18 mouse cellular contexts compared by ENCODE assay signal in genomic region chr1:131293221-131293921, GRCm38 (mm10). TPM values are rescaled to one million over a fixed set of nuclear protein-coding genes. Genes with fewer than 3 reads are reported as not detected.
DNase-seq lines count a peak whose midpoint lies in the region; ATAC-seq and TF ChIP-seq lines count a peak whose summit lies in the region.
"Had no signal": no experiment of that assay in that cellular context is flagged by ENCODE, and none has a peak within 500 bp of the region (broad histone marks: within the 10 kb centered on the region; RNA-seq: fewer than 3 reads in every experiment).

No protein-coding gene starts in this region.

- ATAC-seq in cerebellum, adult (ENCODE audit: insufficient number of reproducible peaks, low FRiP score, low TSS enrichment) = peak; percentile 22; the same call in 1 of the 2 replicates
- peak; percentile 21; the same call in 1 of the 2 replicates for ATAC-seq in forebrain, postnatal 0 days
- ATAC-seq in midbrain, postnatal 0 days (ENCODE audit: low FRiP score) = no peak
- no peak for ATAC-seq in midbrain, embryonic 15.5 days (replicated peaks)
- ATAC-seq in stomach, postnatal 0 days (ENCODE audit: low FRiP score, low TSS enrichment) = no peak
- ATAC-seq in erythroblast, adult 5-6 weeks (replicated peaks; ENCODE audit: low FRiP score, poor library complexity, severe bottlenecking) = no peak
- ATAC-seq: midbrain, embryonic 13.5 days had no signal

- no peaks in the 10 kb centered on the region for H3K4me1 ChIP-seq in forebrain, postnatal 0 days (ENCODE audit: insufficient read depth)
- H3K4me1 ChIP-seq in forebrain, embryonic 10.5 days = no peaks in the 10 kb centered on the region
- no peaks in the 10 kb centered on the region for H3K4me1 ChIP-seq in midbrain, postnatal 0 days (ENCODE audit: insufficient read depth, low read length)
- H3K4me1 ChIP-seq in midbrain, embryonic 15.5 days = no peaks in the 10 kb centered on the region
- no peaks in the 10 kb centered on the region for H3K4me1 ChIP-seq in stomach, postnatal 0 days (replicated peaks; ENCODE audit: control insufficient read depth, insufficient read depth)
- H3K4me1 ChIP-seq: embryonic facial prominence, embryonic 12.5 days; limb, embryonic 12.5 days had no signal

- no peak for TF ChIP-seq EP300 in stomach, postnatal 0 days (optimal IDR thresholded peaks at IDR 0.05)

- no peaks in the 10 kb centered on the region for H3K27me3 ChIP-seq in forebrain, postnatal 0 days (ENCODE audit: insufficient read depth, low read length)
- no peaks in the 10 kb centered on the region for H3K27me3 ChIP-seq in forebrain, embryonic 10.5 days (ENCODE audit: poor library complexity, severe bottlenecking)
- no peaks in the 10 kb centered on the region for H3K27me3 ChIP-seq in midbrain, postnatal 0 days (ENCODE audit: insufficient read depth, low read length)
- no peaks in the 10 kb centered on the region for H3K27me3 ChIP-seq in midbrain, embryonic 15.5 days (replicated peaks)
- H3K27me3 ChIP-seq in stomach, postnatal 0 days (ENCODE audit: control insufficient read depth, insufficient read depth, low read length) = no peaks in the 10 kb centered on the region
- H3K27me3 ChIP-seq: embryonic facial prominence, embryonic 12.5 days; hindbrain, embryonic 13.5 days; limb, embryonic 12.5 days; midbrain, embryonic 13.5 days had no signal

- no peak for DNase-seq in cerebellum, adult 8-10 months
- no peak for DNase-seq in forebrain, postnatal 0 days
- no peak for DNase-seq in forebrain, embryonic 10.5 days (ENCODE audit: extremely low spot score, low spot score)
- DNase-seq in midbrain, postnatal 0 days (ENCODE audit: low spot score) = peak; percentile 23
- DNase-seq in stomach, postnatal 0 days (ENCODE audit: low spot score) = no peak
- DNase-seq: adrenal gland, adult 8-10 months; gastrocnemius, postnatal 25 days; kidney, adult 11 months; kidney, postnatal 14 days; lung, adult 18-20 months; lung, postnatal 4 days had no signal

- H3K9ac ChIP-seq in forebrain, postnatal 0 days = no peak overlapping the region
- no peak overlapping the region for H3K9ac ChIP-seq in midbrain, postnatal 0 days (replicated peaks; ENCODE audit: low read length, poor library complexity, severe bottlenecking)
- H3K9ac ChIP-seq in midbrain, embryonic 15.5 days = no peak overlapping the region
- no peak overlapping the region for H3K9ac ChIP-seq in stomach, postnatal 0 days (ENCODE audit: low read length)
- H3K9ac ChIP-seq: embryonic facial prominence, embryonic 12.5 days; hindbrain, embryonic 13.5 days; limb, embryonic 12.5 days; midbrain, embryonic 13.5 days had no signal

- 67% methylated on average over 4 of the region's 4 CpGs for WGBS in forebrain, postnatal 0 days
- WGBS in forebrain, embryonic 10.5 days = 92% methylated on average over 4 of the region's 4 CpGs
- WGBS in midbrain, postnatal 0 days = 93% methylated on average over 4 of the region's 4 CpGs
- 89% methylated on average over 4 of the region's 4 CpGs for WGBS in midbrain, embryonic 15.5 days
- 82% methylated on average over 4 of the region's 4 CpGs for WGBS in stomach, postnatal 0 days

- H3K27ac ChIP-seq in forebrain, postnatal 0 days (ENCODE audit: low read depth, low read length) = peak overlapping the region; percentile 50; the same call in 1 of the 2 replicates
- H3K27ac ChIP-seq in forebrain, embryonic 10.5 days = no peak overlapping the region
- no peak overlapping the region for H3K27ac ChIP-seq in midbrain, postnatal 0 days (ENCODE audit: low read depth, low read length)
- H3K27ac ChIP-seq in midbrain, embryonic 15.5 days = no peak overlapping the region
- H3K27ac ChIP-seq in stomach, postnatal 0 days (replicated peaks) = no peak overlapping the region
- H3K27ac ChIP-seq: embryonic facial prominence, embryonic 12.5 days; hindbrain, embryonic 13.5 days; limb, embryonic 12.5 days; midbrain, embryonic 13.5 days had no signal

- H3K4me3 ChIP-seq in forebrain, postnatal 0 days (ENCODE audit: low read depth, low read length) = no peak overlapping the region
- no peak overlapping the region for H3K4me3 ChIP-seq in forebrain, embryonic 10.5 days
- no peak overlapping the region for H3K4me3 ChIP-seq in midbrain, postnatal 0 days (ENCODE audit: low read depth, low read length)
- H3K4me3 ChIP-seq in midbrain, embryonic 15.5 days = no peak overlapping the region
- H3K4me3 ChIP-seq in stomach, postnatal 0 days (ENCODE audit: low read depth, low read length) = no peak overlapping the region
- H3K4me3 ChIP-seq: embryonic facial prominence, embryonic 12.5 days; hindbrain, embryonic 13.5 days; limb, embryonic 12.5 days; midbrain, embryonic 13.5 days had no signal

- H3K4me2 ChIP-seq in forebrain, postnatal 0 days (ENCODE audit: low read depth) = no peak overlapping the region
- no peak overlapping the region for H3K4me2 ChIP-seq in midbrain, postnatal 0 days (ENCODE audit: low read depth, low read length, poor library complexity, severe bottlenecking)
- no peak overlapping the region for H3K4me2 ChIP-seq in midbrain, embryonic 15.5 days
- H3K4me2 ChIP-seq in stomach, postnatal 0 days (replicated peaks; ENCODE audit: low read depth) = no peak overlapping the region
- H3K4me2 ChIP-seq: embryonic facial prominence, embryonic 12.5 days; hindbrain, embryonic 13.5 days; limb, embryonic 12.5 days; midbrain, embryonic 13.5 days had no signal

- H3K36me3 ChIP-seq in forebrain, postnatal 0 days (ENCODE audit: insufficient read depth) = peaks cover 59% of the 10 kb centered on the region
- peaks cover 87% of the 10 kb centered on the region for H3K36me3 ChIP-seq in forebrain, embryonic 10.5 days (replicated peaks)
- H3K36me3 ChIP-seq in midbrain, postnatal 0 days (ENCODE audit: insufficient read depth, low read length) = peaks cover 50% of the 10 kb centered on the region
- peaks cover 17% of the 10 kb centered on the region; the same call in 1 of the 2 replicates for H3K36me3 ChIP-seq in midbrain, embryonic 15.5 days (replicated peaks)
- no peaks in the 10 kb centered on the region; the same call in 1 of the 2 replicates for H3K36me3 ChIP-seq in stomach, postnatal 0 days (ENCODE audit: control insufficient read depth, insufficient read depth, low read length)

- TF ChIP-seq CTCF in forebrain, postnatal 0 days (IDR thresholded peaks at IDR 0.05; ENCODE audit: low read depth) = no peak
- peak; percentile 9; the same call in 1 of the 2 replicates for TF ChIP-seq CTCF in midbrain, postnatal 0 days (IDR thresholded peaks at IDR 0.05)
- TF ChIP-seq CTCF in stomach, postnatal 0 days (IDR thresholded peaks at IDR 0.05; ENCODE audit: low read depth) = peak; percentile 36; the same call in 1 of the 2 replicates

- H3K9me3 ChIP-seq in forebrain, postnatal 0 days (ENCODE audit: low read length) = no peaks in the 10 kb centered on the region
- no peaks in the 10 kb centered on the region for H3K9me3 ChIP-seq in forebrain, embryonic 10.5 days
- no peaks in the 10 kb centered on the region for H3K9me3 ChIP-seq in midbrain, postnatal 0 days (ENCODE audit: low read length)
- no peaks in the 10 kb centered on the region for H3K9me3 ChIP-seq in midbrain, embryonic 15.5 days
- H3K9me3 ChIP-seq in stomach, postnatal 0 days (ENCODE audit: control insufficient read depth, low read length) = no peaks in the 10 kb centered on the region
- H3K9me3 ChIP-seq: embryonic facial prominence, embryonic 12.5 days; hindbrain, embryonic 13.5 days; limb, embryonic 12.5 days; midbrain, embryonic 13.5 days had no signal

RNA-seq across cellular contexts. Expression of gene Ikbke, which starts 14.0 kb away (rescaled TPM):
- 1.9 and 2.6 TPM in 2 replicates for total RNA-seq in forebrain, postnatal 0 days (2014; rRNA removed)
- polyA plus RNA-seq in forebrain, postnatal 0 days (2015; fragmentation: Nextera tagmentation; extraction: Ambion mirVana) = 0.65 and 0.73 TPM in 2 replicates
- polyA plus RNA-seq in forebrain, embryonic 10.5 days (2016; fragmentation: Nextera tagmentation; extraction: Ambion mirVana) = 0.37 and 0.47 TPM in 2 replicates
- 3.9 and 5.3 TPM in 2 replicates for total RNA-seq in midbrain, postnatal 0 days (2014; rRNA removed)
- polyA plus RNA-seq in midbrain, postnatal 0 days (2015; fragmentation: Nextera tagmentation; extraction: Ambion mirVana) = 0.63 and 0.67 TPM in 2 replicates
- polyA plus RNA-seq in midbrain, embryonic 15.5 days (2015; fragmentation: Nextera tagmentation; extraction: Ambion mirVana) = 0.83 and 0.92 TPM in 2 replicates
- 4.5 and 5.7 TPM in 2 replicates for polyA plus RNA-seq in stomach, postnatal 0 days (2015; fragmentation: Nextera tagmentation; extraction: Ambion mirVana)
- 6.3 and 6.5 TPM in 2 replicates for total RNA-seq in erythroblast, adult 5-6 weeks (2015; ENCODE audit: low replicate concordance)
- 5.2 and 7.0 TPM in 2 replicates for total RNA-seq in erythroblast, adult 5-6 weeks (2017; ENCODE audit: low replicate concordance)

RNA-seq across cellular contexts. Expression of gene Rassf5, which starts 48.3 kb away (rescaled TPM):
- total RNA-seq in forebrain, postnatal 0 days (2014; rRNA removed) = 2.2 and 6.7 TPM in 2 replicates
- polyA plus RNA-seq in forebrain, postnatal 0 days (2015; fragmentation: Nextera tagmentation; extraction: Ambion mirVana) = 1.6 and 2.7 TPM in 2 replicates
- polyA plus RNA-seq in forebrain, embryonic 10.5 days (2016; fragmentation: Nextera tagmentation; extraction: Ambion mirVana) = 0.69 and 0.95 TPM in 2 replicates
- 9.0 and 13.5 TPM in 2 replicates for total RNA-seq in midbrain, postnatal 0 days (2014; rRNA removed)
- polyA plus RNA-seq in midbrain, postnatal 0 days (2015; fragmentation: Nextera tagmentation; extraction: Ambion mirVana) = 4.9 and 5.8 TPM in 2 replicates
- 3.2 and 3.6 TPM in 2 replicates for polyA plus RNA-seq in midbrain, embryonic 15.5 days (2015; fragmentation: Nextera tagmentation; extraction: Ambion mirVana)
- polyA plus RNA-seq in stomach, postnatal 0 days (2015; fragmentation: Nextera tagmentation; extraction: Ambion mirVana) = 7.9 and 8.6 TPM in 2 replicates
- 18.8 and 30.7 TPM in 2 replicates for total RNA-seq in erythroblast, adult 5-6 weeks (2015; ENCODE audit: low replicate concordance)
- 11.7 and 15.2 TPM in 2 replicates for total RNA-seq in erythroblast, adult 5-6 weeks (2017; ENCODE audit: low replicate concordance)

Comparison
In these comparisons a context has a peak if more than half of its experiments do, and no peak if none do; other contexts are left out.
1. ATAC-seq: peak in cerebellum, adult (single experiment) and forebrain, postnatal 0 days (single experiment); none in midbrain, postnatal 0 days (single experiment), midbrain, embryonic 15.5 days (single experiment), stomach, postnatal 0 days (single experiment) and erythroblast, adult 5-6 weeks (single experiment).